Mouse (Mus musculus) liver, adult 2 months (tissue): ENCODE data around the gene Pi4kb. TPM values are rescaled to one million over a fixed set of nuclear protein-coding genes. Genes with fewer than 3 reads are reported as not detected.

Source experiments
- DNase-seq: peaks from one replicate; pipeline ENCODE4 v3.0.0-alpha.2; 2011; ENCODE audit warnings: low read depth, low spot score; ENCODE audit errors: extremely low read depth
- H3K27ac ChIP-seq: fragments of 200-500 bp; replicated peaks from 2 replicates; pipeline ENCODE4 v1.5.1; 2012; ENCODE audit warnings: low read depth, mild to moderate bottlenecking, control low read depth, inconsistent platforms, low read length; ENCODE audit not compliant: insufficient read depth
- H3K27me3 ChIP-seq: fragments of 200-500 bp; 2 replicates; pipeline ENCODE4 v1.6.1; 2012; ENCODE audit warnings: mild to moderate bottlenecking, moderate library complexity, low read length, inconsistent platforms; ENCODE audit not compliant: control insufficient read depth, insufficient read depth
- H3K36me3 ChIP-seq: fragments of 200-500 bp; 2 replicates; pipeline ENCODE4 v1.6.1; 2012; ENCODE audit warnings: low read length, inconsistent platforms; ENCODE audit not compliant: control insufficient read depth, insufficient read depth
- H3K4me1 ChIP-seq: fragments of 200-500 bp; 2 replicates; pipeline ENCODE4 v1.6.1; 2011; ENCODE audit warnings: low read length; ENCODE audit not compliant: control insufficient read depth, insufficient read depth
- H3K4me3 ChIP-seq: fragments of 200-500 bp; 2 replicates; pipeline ENCODE4 v1.5.1; 2011; ENCODE audit warnings: low read depth, mild to moderate bottlenecking, control low read depth, low read length, moderate library complexity; ENCODE audit not compliant: insufficient read depth
- H3K79me2 ChIP-seq: fragments of 200-500 bp; 2 replicates; pipeline ENCODE4 v1.6.1; 2012; ENCODE audit warnings: inconsistent platforms, mild to moderate bottlenecking, low read length, moderate library complexity; ENCODE audit not compliant: control insufficient read depth, insufficient read depth
- H3K9ac ChIP-seq: fragments of 200-500 bp; 2 replicates; pipeline ENCODE4 v1.6.1; 2012; ENCODE audit warnings: low read depth, mild to moderate bottlenecking, control low read depth, inconsistent platforms, low read length
- CTCF ChIP-seq: fragments of 200-500 bp; IDR thresholded peaks from 2 replicates; pipeline ENCODE4 v1.5.1; 2011; ENCODE audit warnings: low read depth, low read length, control low read depth
- POLR2A ChIP-seq: fragments of 200-500 bp; IDR thresholded peaks from 2 replicates; pipeline ENCODE4 v1.6.1; 2011; ENCODE audit warnings: low read length, control low read depth; ENCODE audit not compliant: insufficient read depth; ENCODE audit errors: extremely low read depth
- WGBS: fragments of 180-500 bp; shearing (Covaris S2); methylation state at CpG from one replicate; pipeline ENCODE4 v1.1.7; 2018; 5-methylcytosine and 5-hydroxymethylcytosine counted together
- polyA plus RNA-seq: library from polyadenylated mRNA; depleted of rRNA; stranded (reverse); fragments of >200 nt; gene quantifications from 2 replicates; pipeline ENCODE4 v1.2.3, GENCODE M21; 2012
- total RNA-seq: library from RNA; depleted of rRNA; stranded (reverse); fragments of >200 nt; gene quantifications from 2 replicates; pipeline ENCODE4 v1.2.3, GENCODE M21; 2014

Pi4kb gene
- total and polyA plus RNA-seq, 2 experiments, result 26.0 to 26.5 TPM

DNA sequence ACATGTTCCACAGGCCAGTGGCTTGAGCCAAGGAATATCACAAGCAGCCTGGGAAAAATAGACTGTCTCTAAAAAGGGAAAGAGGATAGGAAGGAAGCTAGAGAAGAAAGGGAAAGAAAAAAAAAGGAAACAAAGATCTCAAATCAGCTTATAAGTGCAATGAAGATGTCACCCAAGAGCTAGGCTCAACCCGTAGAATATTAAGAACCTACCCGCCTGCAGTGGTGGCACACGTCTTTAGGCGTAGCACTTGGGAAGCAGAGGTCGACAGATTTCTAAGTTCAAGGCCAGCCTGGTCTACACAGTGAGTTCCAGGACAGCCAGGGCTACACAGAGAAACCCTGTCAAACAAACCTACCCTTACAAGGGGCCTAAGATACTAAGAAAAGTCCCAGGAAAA lies 911 bp upstream of the Pi4kb start:
- no peak overlapping the region for H3K9ac ChIP-seq
- H3K79me2 ChIP-seq, result peaks cover 19% of the 10 kb centered on the region
- H3K4me3 ChIP-seq, result no peak overlapping the region
- no peak overlapping the region for H3K27ac ChIP-seq
- H3K36me3 ChIP-seq, result no peaks in the 10 kb centered on the region; the same call in 1 of the 2 replicates
- 84% methylated on average over 5 of the region's 5 CpGs for WGBS
- H3K27me3 ChIP-seq, result no peaks in the 10 kb centered on the region
- H3K4me1 ChIP-seq, result peaks cover 7% of the 10 kb centered on the region
- TF ChIP-seq POLR2A (no peak), CTCF (no peak)
- no peak for DNase-seq

GRCm38 (mm10) chr3:94974026-94974527 lies 454 bp upstream of the Pi4kb start:
- peaks cover 9% of the 10 kb centered on the region for H3K4me1 ChIP-seq
- no peaks in the 10 kb centered on the region; the same call in 1 of the 2 replicates for H3K36me3 ChIP-seq
- H3K4me3 ChIP-seq, result peak overlapping the region; percentile 98
- H3K27ac ChIP-seq, result peak overlapping the region; percentile 43
- 12% methylated on average over 9 of the region's 9 CpGs for WGBS
- H3K79me2 ChIP-seq, result peaks cover 22% of the 10 kb centered on the region
- H3K9ac ChIP-seq, result peak overlapping the region; percentile 65
- TF ChIP-seq CTCF, result no peak
- TF ChIP-seq POLR2A, result no peak
- no peak for DNase-seq
- no peaks in the 10 kb centered on the region for H3K27me3 ChIP-seq

- Histone ChIP-seq H3K27ac (no peak overlapping the region), H3K36me3 (peaks cover 6% of the 10 kb centered on the region; the same call in 1 of the 2 replicates), H3K27me3 (no peaks in the 10 kb centered on the region), H3K9ac (no peak overlapping the region), H3K79me2 (peaks cover 5% of the 10 kb centered on the region; the same call in 1 of the 2 replicates), H3K4me1 (peaks cover 16% of the 10 kb centered on the region), H3K4me3 (no peak overlapping the region)
- 78% methylated on average over 11 of the region's 11 CpGs for WGBS
- no peak for DNase-seq
- no peak for TF ChIP-seq POLR2A
- no peak for TF ChIP-seq CTCF
Observed at GRCm38 (mm10) chr3:94984312-94984711, 9.8 kb downstream of the Pi4kb start.

- H3K9ac ChIP-seq, result no peak overlapping the region
- peaks cover 9% of the 10 kb centered on the region; the same call in 1 of the 2 replicates for H3K36me3 ChIP-seq
- WGBS, result 94% methylated on average over 2 of the region's 2 CpGs
- H3K4me1 ChIP-seq, result peaks cover 17% of the 10 kb centered on the region
- H3K27me3 ChIP-seq, result no peaks in the 10 kb centered on the region
- H3K4me3 ChIP-seq, result no peak overlapping the region
- 0 out of 2 replicates have a peak, but pooled peaks cover 4% of the 10 kb centered on the region for H3K79me2 ChIP-seq
- no peak for DNase-seq
- TF ChIP-seq CTCF, result no peak
- TF ChIP-seq POLR2A, result no peak
- H3K27ac ChIP-seq, result no peak overlapping the region
Observed at GRCm38 (mm10) chr3:94985513-94985912, 11.0 kb downstream of the Pi4kb start.

- Histone ChIP-seq H3K79me2 (0 out of 2 replicates have a peak, but pooled peaks cover 2% of the 10 kb centered on the region), H3K36me3 (peaks cover 8% of the 10 kb centered on the region; the same call in 1 of the 2 replicates), H3K4me3 (no peak overlapping the region), H3K4me1 (peaks cover 17% of the 10 kb centered on the region), H3K27me3 (no peaks in the 10 kb centered on the region), H3K27ac (no peak overlapping the region), H3K9ac (no peak overlapping the region)
- DNase-seq, result peak; percentile 86
- TF ChIP-seq POLR2A (no peak), CTCF (no peak)
Observed at GRCm38 (mm10) chr3:94987578-94987977, 13.0 kb downstream of the Pi4kb start.

GRCm38 (mm10) chr3:94989159-94989761 lies 14.7 kb downstream of the Pi4kb start:
- 0 out of 2 replicates have a peak, but pooled peaks cover 2% of the 10 kb centered on the region for H3K79me2 ChIP-seq
- H3K27ac ChIP-seq, result no peak overlapping the region
- H3K27me3 ChIP-seq, result no peaks in the 10 kb centered on the region
- TF ChIP-seq CTCF (no peak), POLR2A (no peak)
- no peak for DNase-seq
- H3K9ac ChIP-seq, result no peak overlapping the region
- 36% methylated on average over 9 of the region's 9 CpGs for WGBS
- peaks cover 13% of the 10 kb centered on the region; the same call in 1 of the 2 replicates for H3K36me3 ChIP-seq
- no peak overlapping the region for H3K4me3 ChIP-seq
- H3K4me1 ChIP-seq, result peaks cover 17% of the 10 kb centered on the region
